Mouse (Mus musculus) gastrocnemius, postnatal 14 days (tissue): ENCODE measurements at regions not wholly inside any gene's neighbourhood (a gene's known extent, or its start where the extent isn't known, plus 50 kb on each side); places are given as distances from the start of the nearest gene placed in this dataset.

Source experiments
- DNase-seq: peaks from one replicate; pipeline ENCODE4 v3.0.0; 2021; ENCODE audit warnings: mixed read lengths
- intact Hi-C: fragments of 180-260 bp; cut with DNase I; formaldehyde crosslinking; loops from one replicate; pipeline ENCODE4 v1.15.1; 2025; ENCODE audit warnings: low total_unique reads

- intact Hi-C loops = no loop called here
These were observed 867.1 kb upstream of the Slit2 start for GRCm38 (mm10) chr5:47115882-47116281.

GRCm38 (mm10) chr5:47095703-47096102 is 887.2 kb upstream of the Slit2 start:
- DNase-seq = no peak
- intact Hi-C loops = no loop called here

More at GRCm38 (mm10) chr5:47115882-47116281, 867.1 kb upstream of the Slit2 start:
- DNase-seq = no peak

- no peak for DNase-seq
- intact Hi-C loops = no loop called here
These were observed 930.0 kb upstream of the Slit2 start for GRCm38 (mm10) chr5:47052942-47053341.

- DNase-seq = no peak
- intact Hi-C loops = no loop called here
These were observed 946.2 kb upstream of the Slit2 start for GRCm38 (mm10) chr5:47036752-47037151.

- DNase-seq = no peak
- intact Hi-C loops = no loop called here
These were observed 948.9 kb upstream of the Slit2 start for GRCm38 (mm10) chr5:47034021-47034420.

GRCm38 (mm10) chr5:47014351-47014750 is 968.6 kb upstream of the Slit2 start:
- intact Hi-C loops = no loop called here

GRCm38 (mm10) chr5:46992557-46992956 is 990.4 kb upstream of the Slit2 start:
- intact Hi-C loops = no loop called here
- no peak for DNase-seq

More at GRCm38 (mm10) chr5:47014351-47014750, 968.6 kb upstream of the Slit2 start:
- DNase-seq = peak; percentile 27

GRCm38 (mm10) chr5:46986519-46986918 is 996.4 kb upstream of the Slit2 start:
- no peak for DNase-seq
- intact Hi-C loops = no loop called here

GRCm38 (mm10) chr5:46980326-46980725 is 1002.6 kb upstream of the Slit2 start:
- no peak for DNase-seq
- intact Hi-C loops = no loop called here

GRCm38 (mm10) chr5:46968870-46969436 is 1014.0 kb upstream of the Slit2 start:
- DNase-seq = no peak
- intact Hi-C loops = no loop called here

GRCm38 (mm10) chr5:46960749-46961148 is 1022.2 kb upstream of the Slit2 start:
- intact Hi-C loops = no loop called here
- no peak for DNase-seq

- no peak for DNase-seq
- intact Hi-C loops = no loop called here
These were observed 1056.6 kb upstream of the Slit2 start for GRCm38 (mm10) chr5:46926324-46926723.

- DNase-seq = no peak
- intact Hi-C loops = no loop called here
These were observed 1044.5 kb upstream of the Lcorl start for GRCm38 (mm10) chr5:46901909-46902308.

GRCm38 (mm10) chr5:46894037-46894436 is 1036.6 kb upstream of the Lcorl start:
- intact Hi-C loops = no loop called here

GRCm38 (mm10) chr5:46883956-46884355 is 1026.5 kb upstream of the Lcorl start:
- intact Hi-C loops = no loop called here
- DNase-seq = no peak

More at GRCm38 (mm10) chr5:46894037-46894436, 1036.6 kb upstream of the Lcorl start:
- DNase-seq = no peak

- no peak for DNase-seq
- intact Hi-C loops = no loop called here
These were observed 999.4 kb upstream of the Lcorl start for GRCm38 (mm10) chr5:46856837-46857236.

- intact Hi-C loops = no loop called here
- no peak for DNase-seq
These were observed 987.8 kb upstream of the Lcorl start for GRCm38 (mm10) chr5:46845175-46845574.

GRCm38 (mm10) chr5:46836810-46837209 is 979.4 kb upstream of the Lcorl start:
- no peak for DNase-seq
- intact Hi-C loops = no loop called here

GRCm38 (mm10) chr5:46830797-46831618 is 973.6 kb upstream of the Lcorl start:
- no peak for DNase-seq
- intact Hi-C loops = no loop called here

GRCm38 (mm10) chr5:46830114-46830513 is 972.7 kb upstream of the Lcorl start:
- intact Hi-C loops = no loop called here
- no peak for DNase-seq

GRCm38 (mm10) chr5:46826381-46826780 is 969.0 kb upstream of the Lcorl start:
- no peak for DNase-seq
- intact Hi-C loops = no loop called here
